Mouse (Mus musculus) heart, embryonic 16.5 days (tissue): ENCODE data around the gene Gtpbp1. TPM values are rescaled to one million over a fixed set of nuclear protein-coding genes. Genes with fewer than 3 reads are reported as not detected.

Experiments
- ATAC-seq: fragments of 200-750 bp; cut with Nextera tagmentation; replicated peaks from 2 replicates; pipeline ENCODE4 v1.8.0; 2017; ENCODE audit warnings: moderate number of reproducible peaks; ENCODE audit not compliant: insufficient read depth, low FRiP score; ENCODE audit errors: extremely low read depth
- H3K27ac ChIP-seq: fragments of 300-500 bp; sonication (generic); 2 replicates; pipeline ENCODE4 v1.5.1; 2014; ENCODE audit warnings: mild to moderate bottlenecking, low read length, control low read depth, moderate library complexity
- H3K27me3 ChIP-seq: fragments of 300-500 bp; sonication (generic); 2 replicates; pipeline ENCODE4 v1.6.1; 2014; ENCODE audit warnings: low read length, mixed read lengths; ENCODE audit not compliant: control insufficient read depth, insufficient read depth
- H3K36me3 ChIP-seq: fragments of 300-500 bp; sonication (generic); 2 replicates; pipeline ENCODE4 v1.6.1; 2014; ENCODE audit not compliant: control insufficient read depth, insufficient read depth
- H3K4me1 ChIP-seq: fragments of 300-500 bp; sonication (generic); 2 replicates; pipeline ENCODE4 v1.6.1; 2014; ENCODE audit warnings: low read length, mixed read lengths; ENCODE audit not compliant: control insufficient read depth, insufficient read depth
- H3K4me2 ChIP-seq: fragments of 300-500 bp; sonication (generic); 2 replicates; pipeline ENCODE4 v1.6.1; 2014; ENCODE audit warnings: low read depth, mild to moderate bottlenecking, control low read depth, low read length
- H3K4me3 ChIP-seq: fragments of 300-500 bp; sonication (generic); 2 replicates; pipeline ENCODE4 v1.5.1; 2014; ENCODE audit warnings: mild to moderate bottlenecking, control low read depth, low read length
- H3K9ac ChIP-seq: fragments of 300-500 bp; sonication (generic); 2 replicates; pipeline ENCODE4 v1.6.1; 2014; ENCODE audit warnings: low read length, control low read depth
- H3K9me3 ChIP-seq: fragments of 300-500 bp; sonication (generic); replicated peaks from 2 replicates; pipeline ENCODE4 v1.6.1; 2016; ENCODE audit warnings: low read length; ENCODE audit not compliant: control insufficient read depth
- WGBS: fragments of 180-500 bp; shearing (Covaris S2); extraction: QIAGEN DNeasy Blood & Tissue Kit; methylation state at CpG from one replicate; pipeline ENCODE4 v1.1.7; 2014; 5-methylcytosine and 5-hydroxymethylcytosine counted together
- polyA plus RNA-seq: library from polyadenylated mRNA; unstranded; fragments of >200 nt; fragmentation: Nextera tagmentation; extraction: Ambion mirVana; gene quantifications from 2 replicates; pipeline ENCODE4 v1.2.1, GENCODE M21; 2015

Gene Gtpbp1
- polyA plus RNA-seq, 1 experiment from 2014 or later = 30.3 TPM

DNA sequence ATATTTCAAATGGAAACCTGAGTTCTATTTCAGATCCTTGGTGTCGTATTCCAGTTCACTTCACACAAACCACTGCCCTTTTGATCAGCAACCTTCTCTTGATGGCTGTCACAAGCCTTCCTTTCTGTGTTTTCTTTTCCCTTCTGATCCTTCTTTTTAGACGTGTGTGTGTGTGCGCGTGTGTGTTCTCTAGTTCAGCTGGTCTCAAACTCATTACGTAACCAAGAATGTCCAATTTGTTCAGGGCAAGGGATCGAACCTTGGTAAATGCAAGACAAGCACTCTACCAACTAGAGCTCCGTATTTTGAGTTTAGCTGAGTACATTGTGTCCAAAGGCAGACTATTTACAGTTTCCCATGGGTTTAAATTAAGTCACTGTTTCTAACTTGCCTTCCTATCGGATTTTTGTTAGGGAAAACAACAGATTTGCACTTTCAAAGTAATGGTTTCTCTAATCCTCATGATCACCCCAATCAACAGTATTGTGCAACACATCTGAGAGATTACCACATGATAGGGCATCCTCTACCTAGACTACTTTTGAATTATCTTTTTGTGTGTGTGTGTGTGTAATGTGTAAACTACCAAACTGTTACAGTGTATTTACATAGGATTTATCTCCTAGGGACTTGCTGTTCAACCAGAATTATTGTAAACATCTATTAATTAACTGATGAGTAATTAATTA, 2.2 kb upstream of the Gtpbp1 start:
- Histone ChIP-seq H3K9me3 (no peaks in the 10 kb centered on the region), H3K27ac (peak overlapping the region; percentile 96), H3K4me3 (peak overlapping the region; percentile 73), H3K9ac (peak overlapping the region; percentile 94), H3K4me1 (peaks cover 59% of the 10 kb centered on the region), H3K36me3 (no peaks in the 10 kb centered on the region), H3K27me3 (no peaks in the 10 kb centered on the region), H3K4me2 (peak overlapping the region; percentile 95)
- 3% methylated on average over 8 of the region's 8 CpGs for WGBS
- ATAC-seq = no peak

DNA sequence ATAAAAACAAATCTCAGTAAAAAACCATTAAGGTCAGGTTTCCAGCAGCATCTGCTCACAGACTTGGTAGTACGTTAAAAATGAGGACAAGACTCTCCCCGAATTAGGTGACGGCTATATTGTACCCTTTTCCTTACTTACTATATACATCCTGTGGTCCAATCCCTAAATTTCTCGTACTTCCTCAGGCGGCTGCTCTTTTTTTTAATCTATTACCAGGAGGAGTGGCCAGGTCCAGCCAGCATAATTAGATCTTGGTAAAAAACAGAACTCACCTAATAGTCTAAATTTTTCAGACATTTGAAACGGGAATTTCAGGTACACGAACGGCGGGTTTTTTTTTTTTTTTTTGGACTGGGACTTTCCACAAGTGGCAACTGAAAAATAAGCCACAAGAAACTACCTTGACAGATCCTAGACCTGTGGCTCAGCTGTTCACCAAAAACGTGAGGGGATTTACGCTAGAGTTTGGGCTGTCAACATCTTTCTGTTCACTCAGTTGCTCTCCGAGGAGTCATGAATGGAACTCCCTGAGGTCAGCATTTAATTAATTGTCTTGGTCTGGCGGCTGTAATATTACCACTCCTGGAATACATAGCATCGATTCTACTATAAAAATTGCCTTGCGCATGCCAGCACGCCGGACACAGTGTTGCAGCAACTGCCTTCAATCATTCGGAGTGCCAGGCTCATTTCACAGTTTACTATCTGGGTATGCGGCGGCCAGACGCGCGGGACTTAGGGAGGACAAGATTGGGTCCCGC, 801 bp upstream of the Gtpbp1 start:
- peaks cover 50% of the 10 kb centered on the region for H3K4me1 ChIP-seq
- no peaks in the 10 kb centered on the region for H3K36me3 ChIP-seq
- H3K4me2 ChIP-seq = peak overlapping the region; percentile 84
- H3K9ac ChIP-seq = peak overlapping the region; percentile 58
- peak overlapping the region; percentile 74 for H3K4me3 ChIP-seq
- WGBS = 13% methylated on average over 24 of the region's 24 CpGs
- no peaks in the 10 kb centered on the region for H3K27me3 ChIP-seq
- ATAC-seq = no peak
- H3K9me3 ChIP-seq = no peaks in the 10 kb centered on the region
- H3K27ac ChIP-seq = peak overlapping the region; percentile 83

DNA sequence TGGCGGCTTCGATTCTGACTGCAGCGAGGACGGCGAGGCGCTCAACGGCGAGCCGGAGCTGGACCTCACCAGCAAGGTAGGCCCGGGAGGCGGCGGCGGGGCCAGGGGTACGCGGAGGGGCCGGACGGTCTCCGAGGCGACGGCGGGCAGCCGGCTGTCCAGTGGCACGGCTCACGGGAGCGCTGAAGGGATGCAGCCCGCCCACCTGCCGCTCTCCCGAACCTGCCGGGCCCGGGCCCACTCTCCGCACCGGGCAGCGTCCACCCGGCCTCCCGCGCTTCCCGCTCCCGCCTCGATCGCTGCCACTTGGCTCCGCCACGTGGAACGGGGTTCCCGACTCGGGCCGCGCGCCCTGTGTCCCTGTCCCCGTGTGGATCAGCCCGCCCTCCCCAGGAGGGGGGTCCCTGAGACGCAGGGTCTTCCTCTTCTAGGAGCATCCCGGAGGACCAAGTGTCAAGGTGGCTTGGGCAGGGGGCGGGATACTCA, 421 bp downstream of the Gtpbp1 start:
- H3K4me1 ChIP-seq = peaks cover 40% of the 10 kb centered on the region
- no peaks in the 10 kb centered on the region for H3K9me3 ChIP-seq
- H3K27me3 ChIP-seq = no peaks in the 10 kb centered on the region
- H3K36me3 ChIP-seq = peaks cover under 1% of the 10 kb centered on the region; the same call in 1 of the 2 replicates
- H3K27ac ChIP-seq = peak overlapping the region; percentile 80
- H3K9ac ChIP-seq = peak overlapping the region; percentile 81
- peak overlapping the region; percentile 85 for H3K4me2 ChIP-seq
- H3K4me3 ChIP-seq = peak overlapping the region; percentile 74
- ATAC-seq = peak; percentile 1; the same call in 1 of the 2 replicates
- WGBS = under 1% methylated on average over 48 of the region's 53 CpGs

DNA sequence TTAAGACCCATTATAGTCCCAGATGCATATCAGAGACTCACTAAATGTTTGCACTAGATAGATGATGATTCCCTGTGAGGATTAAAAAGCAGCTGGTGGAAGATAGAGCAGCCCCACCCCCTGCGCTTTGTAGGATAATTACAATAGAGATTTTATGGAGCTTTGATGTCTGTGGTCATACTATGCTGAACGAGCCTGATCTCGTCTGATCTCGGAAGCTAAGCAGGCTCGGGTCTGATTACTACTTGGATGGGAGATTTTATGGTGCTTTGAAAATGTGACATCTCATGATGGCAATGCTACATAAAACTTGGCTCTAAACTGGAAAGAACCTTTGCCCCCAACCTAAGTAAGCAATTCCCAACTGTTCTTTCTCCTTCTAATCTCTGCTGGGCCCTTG, 1.7 kb downstream of the Gtpbp1 start:
- no peak overlapping the region for H3K4me3 ChIP-seq
- H3K4me1 ChIP-seq = peaks cover 39% of the 10 kb centered on the region
- WGBS = 89% methylated on average over 5 of the region's 5 CpGs
- no peaks in the 10 kb centered on the region for H3K27me3 ChIP-seq
- H3K9ac ChIP-seq = no peak overlapping the region
- peak overlapping the region; percentile 85 for H3K4me2 ChIP-seq
- peaks cover 5% of the 10 kb centered on the region; the same call in 1 of the 2 replicates for H3K36me3 ChIP-seq
- no peak overlapping the region for H3K27ac ChIP-seq
- ATAC-seq = no peak
- no peaks in the 10 kb centered on the region for H3K9me3 ChIP-seq

DNA sequence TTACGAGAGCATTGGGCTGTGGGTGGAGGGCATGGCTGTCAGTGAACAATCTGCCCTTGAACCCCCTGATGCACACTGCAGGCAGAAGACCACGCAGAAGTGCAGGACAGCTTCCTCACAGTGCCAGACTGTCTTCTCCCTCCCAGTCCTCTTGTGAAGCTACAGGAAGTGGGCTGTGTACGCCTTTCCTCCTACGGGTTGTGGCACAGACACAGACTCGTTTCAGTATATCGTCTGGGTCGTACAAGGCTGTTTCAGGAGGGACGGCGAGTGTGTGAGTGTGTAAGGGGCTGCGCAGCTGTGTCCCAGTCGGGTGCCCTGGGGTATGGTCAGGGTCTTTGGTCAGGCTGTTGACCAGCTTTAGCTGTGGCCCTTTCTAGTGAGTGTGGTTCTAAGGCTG, 3.1 kb downstream of the Gtpbp1 start:
- no peak overlapping the region; the same call in 1 of the 2 replicates for H3K9ac ChIP-seq
- H3K4me1 ChIP-seq = peaks cover 35% of the 10 kb centered on the region
- H3K27me3 ChIP-seq = no peaks in the 10 kb centered on the region
- H3K36me3 ChIP-seq = peaks cover 5% of the 10 kb centered on the region; the same call in 1 of the 2 replicates
- peak overlapping the region; percentile 24; the same call in 1 of the 2 replicates for H3K4me2 ChIP-seq
- WGBS = 59% methylated on average over 11 of the region's 11 CpGs
- ATAC-seq = no peak
- H3K4me3 ChIP-seq = no peak overlapping the region; the same call in 1 of the 2 replicates
- no peak overlapping the region for H3K27ac ChIP-seq
- H3K9me3 ChIP-seq = no peaks in the 10 kb centered on the region

DNA sequence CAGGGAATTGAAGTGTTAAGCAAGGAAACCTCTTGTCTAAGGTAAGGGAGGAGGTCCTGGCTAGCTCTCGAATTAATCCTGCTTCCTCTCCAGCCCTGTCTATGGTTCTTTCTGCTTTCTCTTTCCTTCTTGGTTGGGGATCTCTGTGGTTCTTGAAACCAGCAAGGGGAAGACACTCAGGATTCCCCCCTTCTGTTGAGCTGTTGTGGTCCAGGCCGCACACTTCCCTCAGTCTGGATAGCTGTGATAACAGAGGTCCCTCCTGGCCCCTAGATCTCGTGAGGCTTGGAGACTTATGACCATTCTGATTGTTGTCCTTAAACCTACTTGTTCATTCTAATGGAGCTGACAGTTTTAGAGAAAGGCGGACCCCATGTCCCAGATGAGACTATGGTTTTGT, 3.9 kb downstream of the Gtpbp1 start:
- no peak overlapping the region for H3K4me2 ChIP-seq
- H3K9me3 ChIP-seq = no peaks in the 10 kb centered on the region
- ATAC-seq = no peak
- H3K9ac ChIP-seq = no peak overlapping the region
- peaks cover 34% of the 10 kb centered on the region for H3K4me1 ChIP-seq
- H3K27me3 ChIP-seq = no peaks in the 10 kb centered on the region
- H3K27ac ChIP-seq = no peak overlapping the region
- H3K4me3 ChIP-seq = no peak overlapping the region
- peaks cover 5% of the 10 kb centered on the region; the same call in 1 of the 2 replicates for H3K36me3 ChIP-seq
- WGBS = 77% methylated on average over 4 of the region's 4 CpGs

DNA sequence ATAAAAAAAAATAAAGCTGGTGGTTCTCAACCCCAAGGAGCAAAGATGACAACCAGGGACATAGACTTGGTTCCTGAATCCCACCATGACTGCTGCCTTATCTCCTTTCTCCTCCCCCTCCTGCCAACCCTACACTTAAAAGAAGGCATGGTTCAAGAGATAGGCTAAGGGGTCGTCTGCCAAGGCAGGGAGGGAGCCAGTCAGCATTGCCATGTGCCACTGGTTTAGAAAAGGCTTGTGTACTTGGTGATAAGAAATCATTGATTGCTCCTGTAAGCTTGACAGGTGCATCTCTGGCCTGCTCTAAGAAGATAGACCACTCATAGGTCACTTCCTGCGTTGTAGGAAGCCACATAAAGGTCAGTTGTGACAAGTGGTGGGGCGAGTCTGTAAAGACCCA, 4.9 kb downstream of the Gtpbp1 start:
- 49% methylated on average over 3 of the region's 3 CpGs for WGBS
- no peak overlapping the region for H3K4me3 ChIP-seq

DNA sequence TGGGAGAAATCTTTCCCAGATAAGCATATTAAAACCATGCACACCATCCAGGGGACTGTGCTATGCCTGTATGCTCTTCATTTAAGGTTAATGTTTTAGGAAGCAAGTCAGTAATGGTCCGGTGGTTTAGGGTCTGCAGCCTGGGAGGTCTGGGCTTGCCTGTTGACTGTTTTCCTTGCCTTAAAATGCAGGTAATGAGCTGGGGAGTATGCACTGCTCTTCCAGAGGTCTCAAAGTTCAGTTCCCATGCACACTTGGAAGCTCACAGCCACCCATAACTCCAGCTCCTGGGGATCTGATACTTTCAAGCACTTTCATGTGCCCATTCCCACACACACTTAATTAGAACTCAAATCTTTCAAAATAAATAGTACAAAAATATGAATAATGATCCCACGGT, 5.9 kb downstream of the Gtpbp1 start:
- no peak overlapping the region for H3K4me3 ChIP-seq
- no peak overlapping the region for H3K27ac ChIP-seq
- H3K9ac ChIP-seq = no peak overlapping the region
- H3K36me3 ChIP-seq = peaks cover 5% of the 10 kb centered on the region; the same call in 1 of the 2 replicates
- WGBS = 95% methylated on average over 2 of the region's 2 CpGs
- peaks cover 28% of the 10 kb centered on the region for H3K4me1 ChIP-seq
- H3K9me3 ChIP-seq = no peaks in the 10 kb centered on the region
- no peak for ATAC-seq
- no peaks in the 10 kb centered on the region for H3K27me3 ChIP-seq
- no peak overlapping the region for H3K4me2 ChIP-seq

More for the DNA sequence above, 4.9 kb downstream of the Gtpbp1 start:
- no peak overlapping the region for H3K9ac ChIP-seq
- ATAC-seq = no peak
- peaks cover 5% of the 10 kb centered on the region; the same call in 1 of the 2 replicates for H3K36me3 ChIP-seq
- peaks cover 30% of the 10 kb centered on the region for H3K4me1 ChIP-seq
- no peaks in the 10 kb centered on the region for H3K9me3 ChIP-seq
- no peak overlapping the region for H3K27ac ChIP-seq
- no peak overlapping the region for H3K4me2 ChIP-seq
- no peaks in the 10 kb centered on the region for H3K27me3 ChIP-seq

DNA sequence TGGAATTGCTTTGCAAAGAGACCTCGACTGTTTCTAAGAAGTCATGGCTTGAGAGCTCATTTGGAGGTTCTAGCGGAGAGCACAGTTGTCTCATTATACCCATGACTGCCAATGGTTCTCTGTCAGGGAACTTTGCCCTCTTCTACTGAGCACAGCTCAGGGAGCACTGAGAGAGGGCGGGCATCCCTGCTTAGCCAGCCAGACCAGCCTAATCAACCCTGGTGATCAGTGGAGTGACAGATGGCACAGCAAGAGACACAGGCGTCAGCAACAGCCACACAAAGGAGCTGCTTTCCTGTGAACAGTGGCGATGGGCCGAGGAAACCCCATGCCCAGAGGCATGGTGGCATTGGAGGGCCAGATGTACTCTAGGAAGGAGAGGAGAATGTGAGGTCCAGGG, 6.4 kb downstream of the Gtpbp1 start:
- ATAC-seq = no peak
- Histone ChIP-seq H3K4me3 (no peak overlapping the region), H3K36me3 (peaks cover 5% of the 10 kb centered on the region; the same call in 1 of the 2 replicates), H3K9me3 (no peaks in the 10 kb centered on the region), H3K4me1 (peaks cover 23% of the 10 kb centered on the region), H3K9ac (no peak overlapping the region), H3K27me3 (no peaks in the 10 kb centered on the region), H3K27ac (no peak overlapping the region), H3K4me2 (no peak overlapping the region)
- WGBS = 85% methylated on average over 6 of the region's 6 CpGs
